Mouse (Mus musculus) stomach, embryonic 14.5 days (tissue): ENCODE results near the gene Ank3. TPM values are rescaled to one million over a fixed set of nuclear protein-coding genes. Genes with fewer than 3 reads are reported as not detected.

ENCODE experiments used
- ATAC-seq: fragments of 200-750 bp; cut with Nextera tagmentation; 2 replicates; pipeline ENCODE4 v1.8.0; 2017; ENCODE audit warnings: low read depth, moderate TSS enrichment; ENCODE audit not compliant: insufficient number of reproducible peaks, insufficient read depth, low FRiP score
- H3K27ac ChIP-seq: fragments of 300-500 bp; sonication (generic); 2 replicates; pipeline ENCODE4 v1.5.1; 2014; ENCODE audit warnings: mild to moderate bottlenecking, low read length, moderate library complexity, mixed read lengths
- H3K27me3 ChIP-seq: fragments of 300-500 bp; sonication (generic); 2 replicates; pipeline ENCODE4 v1.6.1; 2014; ENCODE audit warnings: low read length, control low read depth, mixed read lengths; ENCODE audit not compliant: control insufficient read depth, insufficient read depth
- H3K36me3 ChIP-seq: fragments of 300-500 bp; sonication (generic); 2 replicates; pipeline ENCODE4 v1.6.1; 2014; ENCODE audit warnings: mild to moderate bottlenecking, control low read depth, low read length, moderate library complexity, mixed read lengths; ENCODE audit not compliant: control insufficient read depth, insufficient read depth
- H3K4me1 ChIP-seq: fragments of 300-500 bp; sonication (generic); 2 replicates; pipeline ENCODE4 v1.6.1; 2014; ENCODE audit warnings: low read length, control low read depth, mixed read lengths; ENCODE audit not compliant: control insufficient read depth, insufficient read depth
- H3K4me2 ChIP-seq: fragments of 300-500 bp; sonication (generic); replicated peaks from 2 replicates; pipeline ENCODE4 v1.6.1; 2014; ENCODE audit warnings: low read depth, low read length, control low read depth
- H3K4me3 ChIP-seq: fragments of 300-500 bp; sonication (generic); 2 replicates; pipeline ENCODE4 v1.5.1; 2014; ENCODE audit warnings: low read depth, low read length, control low read depth
- H3K9ac ChIP-seq: fragments of 300-500 bp; sonication (generic); replicated peaks from 2 replicates; pipeline ENCODE4 v1.6.1; 2014; ENCODE audit warnings: low read depth, mild to moderate bottlenecking, control low read depth, low read length, moderate library complexity, mixed read lengths
- H3K9me3 ChIP-seq: fragments of 300-500 bp; sonication (generic); 2 replicates; pipeline ENCODE4 v1.6.1; 2016; ENCODE audit warnings: low read depth, low read length, control low read depth; ENCODE audit not compliant: control insufficient read depth
- WGBS: fragments of 180-500 bp; shearing (Covaris S2); extraction: QIAGEN DNeasy Blood & Tissue Kit; methylation state at CpG from one replicate; pipeline ENCODE4 v1.1.7; 2014; 5-methylcytosine and 5-hydroxymethylcytosine counted together
- polyA plus RNA-seq: library from polyadenylated mRNA; unstranded; fragments of >200 nt; fragmentation: Nextera tagmentation; extraction: Ambion mirVana; gene quantifications from 2 replicates; pipeline ENCODE4 v1.2.1, GENCODE M21; 2014

Gene Ank3
- polyA plus RNA-seq, 1 experiment from 2014 or later, result 46.1 TPM

DNA sequence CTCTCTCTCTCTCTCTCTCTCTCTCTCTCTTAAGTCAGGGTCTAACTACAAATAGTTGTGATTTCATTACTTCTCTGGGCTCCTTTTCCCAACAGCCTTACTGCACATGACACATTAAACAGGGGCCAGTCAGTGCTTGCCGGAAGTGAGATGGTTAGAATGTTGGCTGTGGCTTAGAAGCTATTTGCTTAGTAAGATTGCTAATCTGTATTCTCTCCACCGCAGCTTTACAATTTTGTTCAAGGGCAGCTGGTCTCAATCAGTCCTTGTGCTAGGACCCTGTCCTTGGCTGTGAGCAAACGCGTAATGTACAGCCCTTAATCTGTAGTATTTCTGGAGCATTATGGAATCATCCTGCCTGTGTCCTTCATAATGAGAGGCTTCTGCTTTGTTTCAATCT, 31.6 kb downstream of the Ank3 start:
- no peaks in the 10 kb centered on the region for H3K36me3 ChIP-seq
- no peaks in the 10 kb centered on the region for H3K27me3 ChIP-seq
- WGBS, result 36% methylated on average over 4 of the region's 4 CpGs
- no peaks in the 10 kb centered on the region for H3K9me3 ChIP-seq
- H3K27ac ChIP-seq, result no peak overlapping the region
- ATAC-seq, result peak; percentile 76; the same call in 1 of the 2 replicates
- H3K4me1 ChIP-seq, result no peaks in the 10 kb centered on the region
- no peak overlapping the region for H3K4me3 ChIP-seq
- no peak overlapping the region for H3K9ac ChIP-seq
- no peak overlapping the region for H3K4me2 ChIP-seq

DNA sequence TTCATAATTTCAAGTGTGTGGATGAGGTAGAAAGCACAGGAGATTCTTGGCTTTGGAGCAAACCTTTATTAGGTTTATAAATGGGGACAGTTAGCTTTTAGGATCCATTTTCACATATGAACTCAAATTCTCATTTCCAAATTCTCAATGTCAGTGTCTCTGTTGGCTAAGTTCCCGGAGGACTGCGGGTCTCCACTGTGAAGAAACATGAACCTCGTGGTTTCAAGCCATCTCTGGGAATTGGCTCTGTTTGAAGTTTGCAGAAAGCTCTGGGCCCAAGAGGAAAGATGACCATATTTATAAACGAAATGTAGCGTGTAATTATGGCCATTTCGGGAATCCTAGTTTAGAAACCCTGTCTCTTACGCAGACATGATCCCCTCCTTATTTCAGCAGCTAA, 32.5 kb downstream of the Ank3 start:
- H3K27ac ChIP-seq, result no peak overlapping the region
- no peak overlapping the region for H3K9ac ChIP-seq
- no peaks in the 10 kb centered on the region for H3K9me3 ChIP-seq
- H3K36me3 ChIP-seq, result no peaks in the 10 kb centered on the region
- ATAC-seq, result no peak
- no peaks in the 10 kb centered on the region for H3K4me1 ChIP-seq
- WGBS, result 71% methylated on average over 7 of the region's 7 CpGs
- no peak overlapping the region for H3K4me3 ChIP-seq
- H3K4me2 ChIP-seq, result no peak overlapping the region
- no peaks in the 10 kb centered on the region for H3K27me3 ChIP-seq

DNA sequence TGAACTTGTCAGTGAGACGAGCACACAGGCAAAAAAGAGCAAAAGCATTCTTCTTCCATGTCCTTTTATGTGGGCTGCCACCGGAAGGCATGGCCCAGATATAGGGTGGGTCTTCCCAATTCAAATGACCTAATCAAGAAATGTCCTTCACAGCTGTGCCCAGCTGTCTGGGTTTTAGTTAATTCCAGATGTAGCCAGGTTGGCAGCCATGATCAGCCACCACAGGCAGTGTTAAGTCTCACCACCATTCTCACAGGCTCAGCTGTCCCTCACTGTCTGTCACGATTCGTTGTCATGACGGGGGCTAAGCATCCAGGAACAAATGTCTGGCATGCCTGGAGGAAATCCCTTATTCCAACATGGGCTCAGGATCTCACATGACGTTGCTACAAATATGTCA, 36.6 kb downstream of the Ank3 start:
- no peaks in the 10 kb centered on the region for H3K36me3 ChIP-seq
- no peak overlapping the region for H3K27ac ChIP-seq
- no peak for ATAC-seq
- H3K9ac ChIP-seq, result no peak overlapping the region
- no peaks in the 10 kb centered on the region for H3K27me3 ChIP-seq
- H3K4me1 ChIP-seq, result no peaks in the 10 kb centered on the region
- no peak overlapping the region for H3K4me3 ChIP-seq
- H3K9me3 ChIP-seq, result no peaks in the 10 kb centered on the region
- H3K4me2 ChIP-seq, result no peak overlapping the region
- 82% methylated on average over 6 of the region's 6 CpGs for WGBS

DNA sequence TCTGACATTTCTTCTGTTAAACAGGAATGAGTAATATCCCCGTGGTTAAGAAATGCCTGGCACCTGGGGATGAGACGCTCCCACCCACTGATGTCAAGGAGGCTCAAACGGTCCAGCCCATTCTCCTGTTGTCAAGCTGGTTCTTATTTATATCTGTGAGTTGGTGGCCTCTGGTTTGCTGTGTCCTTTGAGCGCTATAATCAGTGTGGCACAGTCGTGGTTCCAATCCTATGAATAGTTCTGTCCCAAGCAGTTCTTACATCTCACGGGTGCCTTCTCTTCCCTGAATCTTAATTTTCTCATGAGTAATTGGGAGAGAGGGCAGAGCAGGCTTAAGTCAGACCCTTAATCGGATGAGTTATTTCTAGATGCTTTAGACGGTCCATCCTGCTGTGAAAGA, 40.9 kb downstream of the Ank3 start:
- H3K27me3 ChIP-seq, result no peaks in the 10 kb centered on the region
- H3K27ac ChIP-seq, result no peak overlapping the region
- no peaks in the 10 kb centered on the region for H3K9me3 ChIP-seq
- WGBS, result 75% methylated on average over 8 of the region's 8 CpGs
- no peaks in the 10 kb centered on the region for H3K4me1 ChIP-seq
- no peak overlapping the region for H3K4me3 ChIP-seq
- H3K9ac ChIP-seq, result no peak overlapping the region
- no peak overlapping the region for H3K4me2 ChIP-seq
- ATAC-seq, result no peak
- no peaks in the 10 kb centered on the region for H3K36me3 ChIP-seq

DNA sequence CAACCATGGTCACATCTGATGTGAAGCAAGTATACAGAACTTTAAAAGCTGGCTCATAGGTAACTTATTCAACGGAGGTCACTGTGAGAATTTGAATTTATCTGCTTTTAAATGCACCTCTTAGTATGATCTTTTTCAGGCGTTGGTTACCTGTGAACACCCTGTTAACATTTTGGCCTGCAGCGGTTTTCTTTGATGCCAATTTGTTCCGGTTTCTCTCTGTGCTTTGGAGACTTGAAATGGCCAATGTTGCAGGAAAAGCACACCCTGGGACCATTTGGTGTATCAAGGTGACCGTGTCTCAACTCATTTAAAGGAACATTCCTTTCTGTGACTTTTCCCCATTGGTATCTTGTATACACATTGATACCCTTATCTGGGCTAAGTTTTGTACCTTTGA, 46.0 kb downstream of the Ank3 start:
- 0 out of 2 replicates have a peak, but pooled peaks have one; percentile 42 for ATAC-seq
- no peak overlapping the region for H3K4me2 ChIP-seq
- no peak overlapping the region for H3K27ac ChIP-seq
- H3K4me3 ChIP-seq, result no peak overlapping the region
- H3K27me3 ChIP-seq, result no peaks in the 10 kb centered on the region
- no peaks in the 10 kb centered on the region for H3K4me1 ChIP-seq
- no peaks in the 10 kb centered on the region for H3K36me3 ChIP-seq
- no peak overlapping the region for H3K9ac ChIP-seq
- H3K9me3 ChIP-seq, result no peaks in the 10 kb centered on the region
- 76% methylated on average over 5 of the region's 5 CpGs for whole genome bisulfite sequencing

DNA sequence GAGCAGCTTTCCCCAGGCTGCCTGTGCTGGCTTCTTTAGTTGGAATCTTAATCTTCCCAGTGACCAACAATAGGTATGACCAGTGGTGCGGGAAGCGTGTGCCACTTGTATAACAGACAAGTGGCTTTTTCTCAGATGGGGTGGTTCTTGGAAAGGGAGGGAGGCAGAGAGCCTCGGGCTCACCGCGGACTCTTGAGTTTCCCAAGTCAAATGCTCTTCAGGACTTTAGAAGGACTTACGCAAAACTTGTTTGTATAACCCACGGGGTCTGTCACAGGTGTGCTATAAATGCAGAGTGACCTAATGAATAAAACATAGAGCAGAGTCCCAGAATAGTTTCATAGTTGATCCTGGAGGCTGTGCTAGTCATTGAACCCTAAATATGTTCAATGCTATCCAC, 47.4 kb downstream of the Ank3 start:
- H3K9ac ChIP-seq, result no peak overlapping the region
- H3K4me2 ChIP-seq, result no peak overlapping the region
- ATAC-seq, result no peak
- no peak overlapping the region for H3K4me3 ChIP-seq
- H3K9me3 ChIP-seq, result no peaks in the 10 kb centered on the region
- H3K27ac ChIP-seq, result no peak overlapping the region
- no peaks in the 10 kb centered on the region for H3K4me1 ChIP-seq
- 81% methylated on average over 7 of the region's 7 CpGs for WGBS
- H3K27me3 ChIP-seq, result no peaks in the 10 kb centered on the region
- H3K36me3 ChIP-seq, result no peaks in the 10 kb centered on the region

DNA sequence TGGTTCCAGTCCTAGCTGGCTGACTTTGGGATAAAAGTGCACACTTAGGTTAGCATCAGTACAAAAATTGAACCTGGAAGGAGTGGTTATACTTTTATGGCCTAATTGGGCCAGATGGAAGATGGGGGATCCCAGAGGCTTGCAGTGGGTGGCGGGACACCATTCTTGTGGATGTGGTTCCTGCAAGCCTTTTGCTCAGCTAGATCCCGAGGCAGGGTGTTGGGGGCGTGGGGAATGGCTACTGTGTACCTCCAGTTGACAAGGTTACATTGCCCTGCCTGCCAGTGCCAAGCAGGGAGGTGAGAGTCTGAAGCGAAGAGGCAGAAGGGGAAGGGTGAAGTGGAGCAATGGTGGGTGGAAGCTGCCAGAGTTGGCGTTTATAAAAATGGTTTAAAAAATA, 48.0 kb downstream of the Ank3 start:
- H3K9me3 ChIP-seq, result no peaks in the 10 kb centered on the region
- WGBS, result 80% methylated on average over 5 of the region's 5 CpGs
- H3K27me3 ChIP-seq, result no peaks in the 10 kb centered on the region
- no peak for ATAC-seq
- H3K4me3 ChIP-seq, result no peak overlapping the region
- no peaks in the 10 kb centered on the region for H3K4me1 ChIP-seq
- H3K27ac ChIP-seq, result no peak overlapping the region
- H3K36me3 ChIP-seq, result no peaks in the 10 kb centered on the region
- no peak overlapping the region for H3K4me2 ChIP-seq
- H3K9ac ChIP-seq, result no peak overlapping the region

DNA sequence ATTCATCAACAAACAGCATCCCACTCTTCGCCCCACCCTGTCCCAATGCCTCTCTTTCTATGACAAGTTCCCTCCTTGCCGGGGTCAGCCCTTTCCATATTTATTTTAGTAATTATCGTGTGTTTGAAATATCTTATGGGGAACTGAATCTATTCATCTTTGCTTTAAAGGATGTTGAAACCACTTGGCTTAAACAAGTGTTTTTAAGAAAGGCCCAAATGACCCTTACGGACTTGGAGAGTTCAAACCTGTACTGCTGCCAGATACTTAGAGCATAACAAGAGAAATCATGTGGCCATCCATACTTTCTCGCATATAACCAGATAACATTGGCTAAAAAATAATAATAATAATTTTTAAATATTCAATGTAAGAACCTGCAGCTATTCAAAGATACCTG, 48.7 kb downstream of the Ank3 start:
- WGBS, result 68% methylated on average over 5 of the region's 5 CpGs
- no peaks in the 10 kb centered on the region for H3K27me3 ChIP-seq
- H3K4me2 ChIP-seq, result no peak overlapping the region
- no peak overlapping the region for H3K4me3 ChIP-seq
- H3K27ac ChIP-seq, result no peak overlapping the region
- H3K4me1 ChIP-seq, result no peaks in the 10 kb centered on the region
- no peak for ATAC-seq
- no peaks in the 10 kb centered on the region for H3K36me3 ChIP-seq
- H3K9me3 ChIP-seq, result no peaks in the 10 kb centered on the region
- no peak overlapping the region for H3K9ac ChIP-seq

DNA sequence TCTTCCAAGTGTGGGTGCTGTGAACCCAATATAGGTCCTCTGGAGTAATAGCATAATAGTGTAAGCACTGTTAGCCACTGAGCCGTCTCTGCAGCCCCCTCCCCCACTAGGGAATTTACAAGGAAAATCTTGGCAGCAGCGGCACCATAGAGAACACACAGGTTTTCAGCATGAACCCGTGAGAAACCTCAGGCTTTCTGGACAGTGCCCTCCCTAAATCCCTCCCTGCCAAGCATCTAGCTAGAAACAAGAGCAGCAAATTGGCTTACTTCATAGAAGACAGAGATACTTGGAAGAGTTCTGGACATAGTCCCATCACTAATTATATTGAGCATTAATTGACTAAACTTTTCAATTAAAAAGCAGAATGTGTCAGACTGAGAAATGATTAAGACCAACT, 49.6 kb downstream of the Ank3 start:
- no peak overlapping the region for H3K4me3 ChIP-seq
- no peaks in the 10 kb centered on the region for H3K4me1 ChIP-seq
- no peak overlapping the region for H3K27ac ChIP-seq
- H3K36me3 ChIP-seq, result no peaks in the 10 kb centered on the region
- H3K4me2 ChIP-seq, result no peak overlapping the region
- no peak for ATAC-seq
- 64% methylated on average over 3 of the region's 3 CpGs for WGBS
- H3K9me3 ChIP-seq, result no peaks in the 10 kb centered on the region
- H3K27me3 ChIP-seq, result no peaks in the 10 kb centered on the region
- no peak overlapping the region for H3K9ac ChIP-seq
